Mouse (Mus musculus) right cerebral cortex, postnatal 4 days (tissue): Measurements from ENCODE around the gene Bpifb2.

Experiments used
- DNase-seq: peaks from one replicate; pipeline ENCODE4 v3.0.0-alpha.2; 2022

The Bpifb2 gene

DNA sequence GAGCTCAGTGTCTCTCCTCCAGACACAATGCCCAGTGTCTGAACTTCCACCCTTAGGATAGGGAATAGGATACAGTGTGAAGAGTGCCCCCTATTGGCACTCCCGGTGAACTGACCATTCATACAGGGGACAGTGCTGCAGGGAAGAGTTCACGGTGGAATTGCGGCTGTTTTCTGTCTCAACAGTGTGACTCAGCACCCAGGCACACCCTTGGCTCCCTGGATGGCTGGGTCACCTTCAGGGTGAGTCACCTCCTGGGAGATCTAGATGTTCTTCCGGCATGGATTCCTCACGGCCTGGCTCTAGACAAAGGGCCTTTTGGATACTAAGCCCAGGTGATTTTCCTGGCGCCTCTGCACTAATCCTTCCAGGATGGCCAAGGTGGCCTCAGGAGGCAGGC is 60.5 kb downstream of the Bpifb2 start:
- DNase-seq, result no peak

DNA sequence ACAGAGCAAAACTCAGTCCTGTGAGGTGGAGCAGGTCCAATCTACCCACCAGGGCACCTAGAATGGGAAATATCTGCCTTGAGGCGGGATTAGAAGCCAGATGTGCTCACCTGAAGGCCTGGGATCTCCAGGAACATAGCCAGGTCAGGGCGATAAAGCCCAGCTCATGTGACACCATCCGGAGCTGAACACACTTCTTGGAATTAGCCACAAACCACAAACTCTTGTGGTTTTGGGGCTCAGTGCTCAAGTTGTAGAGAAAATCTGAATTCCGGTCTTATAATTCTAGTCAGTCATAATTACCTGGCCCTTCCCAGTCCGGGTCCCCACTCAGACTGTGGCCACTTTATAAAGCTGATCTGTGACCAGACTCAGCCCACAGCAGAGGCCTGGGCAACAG is 63.0 kb downstream of the Bpifb2 start, which contains the start of gene Bpifb4:
Gene Bpifb4, plus strand, starts transcription at position 370 of the 400 bp plus-strand sequence.
- DNase-seq, result no peak

DNA sequence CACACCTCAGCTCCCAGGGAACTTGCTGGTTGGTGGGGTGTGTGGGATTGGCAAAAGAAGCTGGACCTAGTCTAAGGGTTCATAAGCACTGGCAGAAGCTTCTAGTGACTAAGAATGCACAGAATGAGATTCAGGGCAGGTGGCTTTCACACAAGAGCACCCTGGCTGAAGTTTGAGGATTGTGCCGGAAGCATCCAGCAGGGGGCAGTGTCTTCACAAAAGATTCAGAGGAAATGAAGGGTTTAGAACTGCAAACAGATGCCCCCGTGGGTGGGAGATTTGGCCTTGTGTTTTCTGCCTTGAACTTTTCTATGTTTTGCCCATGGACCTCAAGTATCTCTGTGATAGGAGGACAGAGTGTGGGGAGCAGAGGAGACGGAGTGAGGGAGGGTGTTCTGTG is 68.7 kb downstream of the Bpifb2 start:
- peak; percentile 58 for DNase-seq

DNA sequence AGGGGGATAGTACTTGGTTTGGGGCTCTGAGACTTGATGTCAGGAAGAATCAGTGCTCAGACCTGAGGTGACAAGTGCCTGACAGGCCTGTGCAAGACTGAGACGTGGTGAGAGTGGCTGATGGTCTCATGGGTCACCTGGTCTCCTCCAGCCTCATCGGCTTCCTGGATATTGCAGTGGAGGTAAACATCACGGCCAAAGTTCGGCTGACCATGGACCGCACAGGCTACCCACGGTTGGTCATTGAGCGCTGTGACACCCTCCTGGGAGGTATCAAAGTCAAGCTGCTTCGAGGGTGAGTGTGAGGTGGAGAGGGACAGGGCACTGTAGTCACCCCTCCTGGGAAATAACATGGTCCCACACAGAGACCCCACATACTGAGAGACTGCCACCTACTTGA is 69.7 kb downstream of the Bpifb2 start:
- no peak for DNase-seq
